Mouse (Mus musculus): ENCODE measurements around the gene Ttc4.

Ttc4 gene

DNA sequence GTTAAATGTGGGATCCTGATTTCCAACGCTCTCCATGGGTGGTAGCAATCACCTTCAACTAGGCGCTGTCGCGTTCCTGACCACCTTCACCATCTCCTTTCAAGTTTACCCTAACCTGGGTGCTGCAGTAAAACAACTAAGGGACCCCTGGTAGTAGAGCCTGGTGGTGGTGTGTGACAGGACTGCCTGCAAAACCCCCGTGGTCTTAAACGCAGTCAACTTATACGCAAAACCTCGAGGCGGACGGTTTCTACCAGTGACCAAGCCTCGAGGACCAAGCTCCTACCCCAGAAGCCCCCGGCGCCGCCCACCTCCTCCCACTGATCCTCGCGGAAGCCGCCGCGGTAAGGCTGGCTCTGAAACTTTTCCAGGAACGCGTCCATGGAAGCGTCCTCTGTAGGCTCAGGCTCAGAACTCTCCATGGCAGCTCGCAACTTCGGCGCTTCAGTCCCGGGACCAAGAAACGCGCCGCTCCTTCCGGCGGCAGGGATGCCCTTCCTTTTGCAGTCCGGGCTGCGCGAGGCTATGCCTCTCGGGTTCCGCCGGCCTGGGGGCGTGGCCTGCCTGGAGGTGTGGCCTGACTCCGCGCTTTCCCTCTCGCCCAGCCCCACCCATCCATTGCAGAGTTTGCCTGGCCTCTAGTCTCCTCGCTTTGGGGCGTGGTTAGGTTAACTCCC lies at the start of gene Ttc4:
Gene Ttc4, minus strand, starts transcription at position 503 of the 677 bp plus-strand sequence.
- peak; percentile 87 for DNase-seq

DNA sequence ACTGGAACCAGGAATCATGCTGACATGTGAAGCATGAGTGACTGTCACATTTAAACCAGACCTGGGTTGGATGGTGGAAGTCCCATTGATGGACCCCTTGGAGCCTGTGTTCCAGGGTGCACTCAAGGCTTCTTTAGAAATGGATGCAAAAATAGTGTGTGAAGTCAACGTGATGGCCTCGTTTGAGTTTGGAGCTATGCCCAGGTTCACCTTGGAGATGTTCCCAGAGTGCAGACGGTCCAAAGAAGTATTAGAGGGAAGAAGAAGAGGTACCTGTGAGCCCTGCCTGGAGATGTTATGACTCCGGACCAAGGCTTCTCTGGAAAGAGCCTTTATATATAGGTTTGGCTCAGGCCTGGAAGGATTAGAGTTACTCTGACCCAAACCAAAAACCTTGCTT lies 41.9 kb upstream of the Ttc4 start:
- DNase-seq, result no peak

DNA sequence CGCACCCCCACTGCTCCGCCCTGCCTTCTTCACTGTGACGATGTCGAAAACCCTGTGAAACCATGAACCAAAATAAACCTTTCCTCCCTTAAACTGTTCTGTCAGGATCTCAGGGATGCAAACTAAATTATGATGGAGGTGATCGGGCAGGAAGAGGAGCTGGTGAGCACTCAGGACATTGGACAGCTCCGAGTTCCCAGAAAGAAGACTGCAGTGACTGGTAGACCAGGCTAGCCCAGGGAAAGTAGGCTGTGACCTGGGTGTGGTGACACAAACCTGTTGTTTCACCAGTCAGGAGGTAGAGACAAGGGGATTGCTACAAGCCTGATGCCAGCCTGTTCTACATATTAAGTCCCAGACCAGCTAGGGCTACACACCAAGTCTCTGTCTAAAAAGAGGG lies 34.9 kb upstream of the Ttc4 start:
- no peak for DNase-seq

DNA sequence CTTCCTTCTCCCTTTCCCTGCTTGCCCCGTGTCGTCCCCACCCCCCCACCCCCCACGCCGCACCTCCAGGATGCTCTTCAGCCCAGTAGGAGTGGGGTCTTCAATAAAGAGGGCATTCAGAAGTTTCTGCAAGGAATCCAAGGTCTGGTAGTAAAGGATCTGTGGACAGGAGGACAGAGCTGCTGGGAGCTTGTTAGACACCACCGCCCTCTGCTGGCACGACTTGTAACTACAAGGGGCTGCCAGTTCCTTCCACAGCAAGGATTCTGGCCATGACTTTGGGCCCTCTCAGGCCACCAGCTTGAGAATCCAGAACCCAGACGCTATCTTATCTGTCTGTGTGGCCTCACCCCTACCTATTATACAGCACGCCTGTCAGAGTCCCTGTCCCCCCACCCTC lies 29.7 kb upstream of the Ttc4 start:
- peak; percentile 96 for DNase-seq

DNA sequence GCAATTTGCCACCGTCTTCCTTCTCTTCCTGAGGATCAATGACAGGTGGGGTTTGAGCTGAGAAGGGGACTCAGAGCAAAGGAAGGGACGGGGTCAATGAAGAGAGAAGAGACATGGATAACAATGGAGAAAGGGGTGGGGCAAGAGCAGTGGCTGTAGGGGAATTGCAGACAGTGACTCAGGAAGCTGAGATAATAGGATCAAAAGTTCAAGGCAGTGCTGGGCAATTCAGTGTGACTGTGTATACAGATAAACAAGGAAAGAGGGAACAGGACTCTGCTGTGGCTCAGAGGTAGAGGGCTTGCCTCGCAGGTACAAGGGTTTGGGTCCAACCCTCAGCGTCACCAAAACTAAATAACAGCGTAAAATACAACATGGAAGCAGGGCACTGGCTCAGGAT lies 29.2 kb upstream of the Ttc4 start:
- DNase-seq, result no peak

DNA sequence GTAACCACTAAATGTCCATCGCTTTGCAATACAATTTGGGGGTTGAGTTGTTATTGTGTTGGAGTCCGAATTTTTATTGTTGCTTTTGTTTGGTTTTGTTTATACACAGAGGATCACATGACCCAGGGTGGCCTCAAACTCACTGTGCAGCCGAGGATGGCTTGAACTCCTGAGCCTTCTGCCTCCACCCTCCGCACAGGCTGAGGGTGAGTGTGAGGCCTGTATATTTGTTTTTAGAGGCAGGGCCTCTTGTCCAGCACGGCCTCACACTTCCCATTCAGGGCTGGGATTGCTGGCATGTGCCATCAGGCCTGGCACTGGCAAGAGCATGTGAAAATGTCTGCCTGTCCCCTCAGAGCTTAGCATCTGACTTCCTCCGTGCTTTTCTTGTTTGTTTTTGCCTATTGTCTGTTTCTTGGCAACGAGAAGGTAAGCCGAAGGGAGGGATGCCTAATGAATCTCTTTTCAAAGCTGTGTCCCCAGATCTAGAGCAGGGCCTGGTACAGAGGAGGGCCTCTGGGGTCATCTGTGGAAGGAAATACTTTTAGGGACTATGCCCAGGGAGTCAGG lies 26.4 kb upstream of the Ttc4 start:
- no peak for DNase-seq

DNA sequence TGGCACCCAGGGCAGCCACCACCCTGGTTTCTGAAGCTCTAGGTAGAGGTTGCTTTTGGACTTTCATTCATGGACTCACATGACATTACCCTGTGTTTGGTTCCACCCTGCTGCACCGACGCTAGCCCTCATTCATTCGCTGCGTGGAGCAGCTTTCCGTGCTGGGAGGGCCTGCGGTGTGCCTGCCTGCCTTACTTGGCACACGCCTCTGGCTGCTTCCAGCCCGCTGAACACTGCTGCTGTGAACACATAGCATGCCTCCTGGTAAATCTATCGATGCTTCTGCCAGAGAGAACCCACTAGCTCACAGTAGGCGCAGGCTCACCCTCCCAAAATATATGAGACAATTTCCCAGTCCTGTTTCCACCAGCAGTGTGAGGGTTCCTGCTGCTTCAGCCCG lies 25.7 kb upstream of the Ttc4 start:
- peak; percentile 40 for DNase-seq

DNA sequence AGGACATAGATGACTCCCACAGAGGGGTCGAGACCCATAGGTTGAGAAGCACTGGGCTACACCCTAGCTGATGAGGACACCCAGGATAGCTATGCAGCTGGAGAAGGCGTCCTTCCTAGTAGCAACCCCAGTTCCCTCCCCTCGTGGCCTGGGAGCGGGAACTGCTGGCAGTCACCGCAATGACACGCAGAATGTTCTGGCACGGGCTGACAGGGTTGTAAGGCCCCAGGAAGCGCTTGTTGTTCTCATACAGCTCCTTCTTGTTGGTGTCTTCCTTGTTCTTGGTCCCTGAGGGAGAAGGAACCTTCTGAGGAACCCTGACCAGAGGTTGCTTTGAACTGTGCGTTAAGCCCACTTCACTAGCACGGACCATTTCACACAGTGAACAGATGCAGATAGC lies 25.2 kb upstream of the Ttc4 start:
- no peak for DNase-seq

DNA sequence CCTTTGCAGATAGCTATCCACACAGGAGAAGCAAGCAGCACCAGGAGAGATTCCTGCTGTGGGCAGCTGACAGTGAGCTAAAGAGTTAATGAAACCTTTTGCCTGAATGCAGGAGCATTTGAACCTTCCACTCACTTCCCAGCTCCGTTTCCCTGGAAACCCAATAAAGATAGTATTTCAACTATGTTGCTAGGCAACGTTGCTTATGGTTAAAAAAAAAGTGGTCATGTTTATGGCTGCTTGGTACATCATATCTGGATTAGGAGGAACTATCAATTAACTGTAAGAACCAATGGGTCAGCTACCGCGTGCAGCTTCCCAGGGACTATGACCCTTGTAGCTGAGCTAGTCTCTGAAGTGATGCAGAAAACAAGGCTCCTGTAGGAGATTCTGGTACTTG lies 22.1 kb upstream of the Ttc4 start:
- no peak for DNase-seq

DNA sequence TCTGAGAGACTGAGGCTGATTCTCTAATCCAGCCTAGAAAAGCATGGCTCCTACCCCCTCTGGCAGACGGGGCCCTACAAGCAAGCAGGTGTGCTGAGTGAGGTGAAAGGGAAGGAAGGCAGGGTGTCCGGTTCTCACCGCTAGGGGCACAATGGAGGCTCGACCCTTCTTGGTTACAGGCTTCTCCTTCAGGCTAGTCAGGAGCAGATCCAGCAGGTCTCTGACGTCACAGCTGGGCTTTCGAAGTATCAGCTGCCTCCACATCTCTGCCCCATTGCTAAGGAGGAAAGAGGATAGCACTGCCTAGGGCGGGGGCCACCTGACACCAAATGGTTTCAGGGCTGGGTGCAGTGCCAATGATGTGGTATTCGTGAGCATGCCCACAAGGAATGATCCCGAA lies 21.2 kb upstream of the Ttc4 start:
- DNase-seq, result no peak

DNA sequence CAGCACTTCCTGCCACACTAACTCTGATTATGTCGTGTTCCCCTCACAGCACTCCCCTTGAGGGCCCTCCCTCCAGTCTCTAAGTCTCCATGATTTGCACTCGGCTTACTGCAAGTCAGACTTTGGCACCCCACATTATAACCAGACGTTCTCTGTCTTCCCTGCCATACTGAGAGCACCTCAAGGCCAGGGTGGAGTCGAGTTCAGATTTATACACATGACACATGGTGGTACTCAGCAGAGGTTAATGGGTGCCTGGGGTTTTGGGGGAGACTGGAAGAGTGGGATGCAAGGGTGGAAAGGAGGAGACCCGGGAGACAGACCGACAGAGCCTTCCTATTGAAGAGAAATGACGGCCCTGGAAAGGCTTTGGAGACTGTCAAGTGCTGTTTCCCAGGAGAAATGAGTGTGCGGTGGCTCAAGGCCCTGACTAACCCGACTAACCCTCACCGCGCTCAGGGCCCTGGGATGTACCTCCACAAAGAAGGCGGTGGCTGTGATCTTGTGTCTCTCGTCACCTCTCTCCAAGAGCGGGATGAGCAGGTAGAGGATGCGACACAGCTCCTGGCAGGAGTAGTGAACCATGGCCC lies 15.2 kb upstream of the Ttc4 start:
- DNase-seq, result no peak

DNA sequence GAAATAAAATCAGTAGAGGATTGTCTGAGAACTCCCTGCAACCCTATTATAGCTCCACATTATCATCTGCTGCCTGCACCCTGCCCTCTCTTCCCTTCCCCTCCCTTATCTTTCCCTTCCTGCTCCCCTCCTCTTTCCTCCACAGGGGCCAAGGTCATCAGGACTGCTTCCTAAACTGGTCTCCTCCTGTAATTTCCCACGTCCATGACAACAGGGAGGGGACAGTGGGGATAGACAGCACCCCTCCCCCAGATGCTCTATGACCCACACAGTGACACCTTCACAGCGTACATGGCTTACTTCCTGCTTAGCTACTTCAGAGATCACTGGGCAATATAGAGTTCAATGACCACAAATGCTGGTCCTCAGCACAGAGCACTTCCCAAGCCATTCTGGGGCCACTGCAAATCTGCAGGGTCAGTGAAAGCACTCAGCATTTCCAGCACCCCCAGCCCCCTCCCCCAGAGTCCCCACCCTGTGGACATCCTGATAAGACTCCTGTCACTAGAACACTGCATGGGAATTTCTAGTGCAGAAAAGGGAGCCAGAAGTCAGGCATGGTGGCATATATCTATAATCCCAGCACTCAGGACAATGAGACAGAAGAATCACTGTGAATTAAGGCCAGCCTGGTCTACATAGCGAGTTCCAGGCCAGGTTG lies 10.0 kb upstream of the Ttc4 start:
- DNase-seq, result no peak

DNA sequence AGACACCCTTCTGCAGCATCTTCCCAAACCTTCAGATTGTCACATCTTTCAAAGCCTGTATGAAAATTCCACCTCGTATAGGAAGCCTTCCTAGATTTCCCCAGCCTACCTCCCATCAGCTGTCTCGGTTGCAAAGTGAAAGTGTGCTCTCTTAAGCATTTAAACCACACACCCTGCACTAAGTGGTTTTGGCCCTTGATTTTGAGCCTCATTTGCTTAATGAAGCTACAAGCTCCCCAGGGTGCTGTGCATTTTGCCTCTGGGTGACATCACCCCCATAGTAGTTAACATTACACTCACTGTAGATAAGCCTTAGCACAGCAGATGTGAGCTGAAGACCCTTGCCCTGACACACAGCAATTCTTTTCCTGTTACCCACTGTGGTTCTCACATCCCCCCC lies 2.2 kb upstream of the Ttc4 start:
- no peak for DNase-seq

DNA sequence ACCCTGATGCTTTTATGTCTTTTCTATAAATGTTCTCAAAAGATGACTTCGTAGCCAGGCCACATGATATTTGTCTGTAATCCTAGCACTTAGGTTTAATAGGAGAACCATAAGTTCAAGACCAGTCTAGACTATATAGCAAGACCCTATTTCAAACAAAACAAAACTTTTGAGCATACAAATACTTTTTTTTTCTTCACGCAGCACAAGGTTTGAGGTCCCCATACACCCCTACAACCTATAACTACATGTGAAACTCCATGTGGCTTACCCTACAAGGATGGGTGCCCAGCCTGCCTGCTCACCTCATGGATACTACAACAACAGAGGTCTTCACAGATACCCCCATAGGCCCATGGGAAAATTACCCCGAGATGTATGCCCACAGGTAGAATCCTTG lies 408 bp upstream of the Ttc4 start:
- no peak for DNase-seq

DNA sequence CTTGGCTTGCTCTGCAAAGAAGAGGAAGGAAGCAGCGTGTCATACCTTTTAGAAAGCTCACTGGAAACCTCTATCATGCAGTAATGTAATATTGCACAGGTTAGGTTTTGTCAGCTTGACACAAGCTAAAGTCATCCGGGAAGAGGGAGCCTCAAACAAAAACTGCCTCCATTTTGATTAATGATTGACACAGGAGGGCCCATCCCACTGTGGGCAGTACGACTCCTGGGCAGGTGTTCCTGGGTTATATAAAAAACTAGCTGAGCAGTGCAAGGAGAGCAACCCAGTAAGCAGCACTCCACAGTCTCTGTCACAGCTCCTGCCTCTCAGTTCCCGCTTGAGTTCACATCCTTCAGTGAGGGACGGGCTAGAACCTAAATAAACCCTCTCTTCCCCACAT lies 2.0 kb downstream of the Ttc4 start:
- DNase-seq, result no peak

DNA sequence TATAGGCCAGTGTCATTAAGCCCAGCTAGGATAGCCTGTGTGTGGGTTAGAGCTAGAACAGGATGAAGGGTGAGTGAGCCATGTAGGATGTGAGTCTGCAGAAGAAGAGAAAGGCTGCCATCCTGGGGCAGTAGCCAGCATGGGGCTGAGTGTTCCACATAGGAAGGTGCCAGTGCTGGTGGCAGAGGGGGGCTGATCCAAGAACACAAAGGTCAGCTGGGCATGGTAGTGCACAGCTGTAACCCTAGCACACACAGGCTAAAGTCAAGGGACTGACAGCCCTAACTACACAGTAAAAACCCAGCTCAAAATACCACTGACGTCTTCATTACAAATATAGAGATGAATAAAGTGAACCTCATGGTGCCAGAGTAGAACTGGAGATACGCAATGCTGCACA lies 12.2 kb downstream of the Ttc4 start:
- no peak for DNase-seq

DNA sequence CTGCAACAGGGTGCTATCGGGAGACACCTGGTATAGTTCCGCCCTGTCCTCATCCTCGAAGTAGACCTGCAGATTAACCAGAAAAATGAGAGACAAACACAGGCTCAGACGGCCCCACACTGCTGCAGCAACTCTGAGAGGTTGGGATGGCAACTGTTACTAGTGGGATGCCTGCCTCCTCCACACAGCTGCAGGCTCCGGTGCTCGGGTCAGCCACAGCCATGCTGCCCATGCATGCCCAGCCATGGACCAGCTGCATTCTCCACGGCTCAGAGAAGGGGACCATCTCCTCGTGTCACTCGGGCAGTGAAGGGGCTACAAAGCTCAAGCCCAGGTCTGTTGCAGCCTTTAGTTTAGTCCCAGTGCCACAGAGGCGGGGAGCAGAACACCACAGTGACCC lies 13.1 kb downstream of the Ttc4 start:
- no peak for DNase-seq

DNA sequence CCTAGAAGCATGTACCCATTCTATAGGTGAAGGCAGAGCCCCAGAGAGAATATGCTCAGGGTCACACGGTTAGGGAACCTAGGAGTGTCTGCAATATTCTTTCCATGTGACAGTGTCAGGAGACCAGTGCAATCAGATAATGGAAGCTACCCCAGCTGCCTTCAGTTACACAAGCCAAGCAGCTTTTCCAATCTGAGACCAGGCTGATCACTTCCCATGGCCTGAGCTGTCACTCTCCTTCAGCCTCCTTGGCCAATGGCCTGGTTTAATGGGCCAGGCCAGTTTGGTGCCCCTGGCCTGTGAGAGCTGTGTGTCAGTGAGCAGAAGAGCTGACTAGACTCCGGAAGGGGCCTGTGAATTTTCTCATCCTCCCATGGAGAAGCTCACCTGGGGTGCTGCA lies 13.5 kb downstream of the Ttc4 start:
- no peak for DNase-seq

DNA sequence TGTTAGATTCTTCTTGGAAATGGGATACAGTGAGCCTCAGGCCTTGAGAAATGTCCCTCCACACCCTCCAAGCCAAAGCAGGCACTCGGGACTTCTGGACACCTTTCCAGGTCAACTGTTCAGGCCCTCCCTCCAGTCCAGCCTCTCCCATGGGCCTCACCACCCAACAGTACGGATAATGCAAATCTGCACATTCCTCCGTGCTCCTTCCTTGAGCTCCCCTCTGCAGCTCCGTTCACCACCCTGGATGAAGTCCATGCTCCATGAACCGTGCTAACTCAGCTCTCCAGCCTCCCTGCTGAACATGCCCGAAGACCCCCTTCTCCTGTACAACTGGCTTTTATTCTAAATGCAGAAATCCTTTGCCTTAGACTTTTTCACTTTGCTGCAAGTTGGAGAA lies 14.0 kb downstream of the Ttc4 start:
- DNase-seq, result no peak

DNA sequence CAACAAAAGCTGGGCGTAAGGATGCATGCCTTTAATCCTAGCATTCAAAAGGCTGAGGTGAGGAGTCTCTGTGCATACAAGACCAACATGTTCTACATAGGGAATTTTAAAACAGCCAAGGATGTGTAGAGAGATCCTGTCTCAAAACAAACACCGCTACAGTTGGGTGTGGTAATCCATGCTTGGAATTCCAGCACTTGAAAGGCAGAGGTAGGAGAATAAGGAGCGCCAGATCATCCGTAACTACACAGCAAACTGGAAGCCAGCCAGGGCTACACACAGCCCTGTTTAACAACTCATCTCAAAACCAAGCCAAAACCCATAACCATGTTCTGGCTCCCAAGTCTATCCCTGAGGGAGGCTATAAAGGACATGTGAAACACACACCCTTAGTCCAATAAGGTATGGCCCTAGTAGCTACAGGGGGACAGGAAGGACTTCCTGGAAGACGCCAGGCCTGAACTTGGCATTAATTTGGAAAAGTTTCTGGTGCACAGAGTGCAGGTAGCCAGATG lies 14.7 kb downstream of the Ttc4 start:
- no peak for DNase-seq

DNA sequence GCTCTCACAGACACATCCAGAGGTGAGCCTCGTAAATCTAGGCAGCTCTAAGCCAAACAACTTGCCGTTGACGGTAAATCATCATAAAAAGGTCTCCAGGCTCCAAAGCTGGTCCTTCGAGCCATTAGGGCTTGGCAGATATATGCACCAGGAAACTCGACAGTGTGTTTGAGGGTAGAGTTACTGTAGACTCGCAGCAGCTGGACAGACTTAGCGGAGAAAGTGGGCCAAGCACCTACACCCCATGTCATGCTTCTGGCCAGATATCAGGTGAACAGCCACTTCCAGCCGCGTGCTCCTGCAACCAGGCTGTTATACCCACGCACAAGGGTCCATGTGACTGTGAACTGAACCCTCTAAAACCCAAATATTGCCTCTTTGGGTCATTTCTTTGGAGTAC lies 23.1 kb downstream of the Ttc4 start:
- DNase-seq, result no peak

DNA sequence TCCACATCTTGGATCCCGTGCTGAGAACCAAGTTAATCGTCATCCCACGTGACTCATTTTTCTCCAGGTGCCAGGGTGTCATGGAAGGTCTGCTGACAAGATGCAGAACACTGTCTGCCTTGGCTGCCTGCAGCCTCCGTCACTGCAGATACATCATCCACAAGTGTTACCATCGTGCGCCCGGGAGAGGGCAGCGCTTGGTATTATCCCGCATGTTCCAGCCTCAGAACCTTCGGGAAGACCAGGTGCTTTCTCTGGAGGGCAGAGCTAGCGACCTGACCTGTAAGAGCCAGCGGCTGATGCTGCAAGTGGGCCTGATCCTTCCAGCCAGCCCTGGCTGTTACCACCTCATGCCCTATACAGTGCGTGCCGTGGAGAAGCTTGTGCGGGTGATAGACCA lies 25.7 kb downstream of the Ttc4 start:
- DNase-seq, result no peak

DNA sequence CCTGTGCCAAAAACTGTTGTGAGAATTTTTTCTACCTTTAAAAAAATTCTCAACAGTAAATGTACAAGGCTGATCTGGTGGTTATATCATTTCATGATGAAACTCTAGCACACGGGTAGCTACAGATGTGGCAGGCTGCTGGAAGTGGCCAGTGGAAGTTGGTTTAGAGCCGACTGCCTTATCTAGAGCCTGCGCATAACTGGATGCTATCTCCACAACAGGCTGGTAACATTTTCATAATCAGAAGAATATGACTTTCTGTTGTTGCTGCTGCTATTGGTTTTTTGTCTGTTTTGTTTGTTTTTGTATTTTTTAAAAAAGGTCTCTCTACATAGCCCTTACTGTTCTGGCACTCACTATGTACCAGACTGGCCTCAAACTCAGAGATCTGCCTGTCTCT lies 26.2 kb downstream of the Ttc4 start:
- no peak for DNase-seq

DNA sequence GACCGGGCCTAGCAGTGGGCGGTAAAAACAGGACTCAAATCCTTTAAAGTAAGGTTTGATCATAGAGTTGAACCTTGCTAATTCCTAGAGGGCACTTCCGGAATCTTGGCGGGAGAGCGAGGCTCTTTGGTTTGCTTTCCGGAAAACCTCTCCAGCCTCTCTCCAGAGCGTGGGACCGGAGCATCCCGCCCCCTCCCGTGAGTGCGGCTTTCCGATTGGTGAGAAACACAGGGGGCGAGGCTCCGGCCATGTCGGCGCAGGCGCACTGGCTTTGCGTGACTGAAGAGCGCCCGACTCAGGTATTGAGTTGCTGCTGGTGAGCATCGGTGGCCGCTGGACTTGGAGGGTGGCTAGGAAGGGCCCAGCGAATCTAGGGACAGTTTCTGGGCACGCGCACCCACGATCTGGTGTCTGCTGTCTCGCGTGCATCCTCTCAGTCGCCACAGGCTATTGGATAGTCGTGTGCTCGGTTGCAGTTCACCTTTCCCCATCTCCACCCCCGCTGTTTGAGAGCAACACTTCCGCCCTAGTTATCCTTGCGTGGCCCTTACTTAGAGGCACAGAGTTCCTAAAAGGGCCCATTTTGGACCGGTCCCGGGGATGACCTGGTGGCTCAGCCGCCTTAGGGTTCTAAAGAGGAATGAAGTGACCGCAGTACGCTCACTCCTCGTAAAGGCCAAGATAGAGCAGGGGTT lies 27.8 kb downstream of the Ttc4 start, which contains the start of gene Pars2:
Gene Pars2, plus strand, starts transcription at position 237 of the 695 bp plus-strand sequence.
- DNase-seq, result peak; percentile 98

Data from right cerebral cortex, postnatal 4 days (tissue).